Mouse (Mus musculus): ENCODE measurements around the gene Sptbn2. TPM values are rescaled to one million over a fixed set of nuclear protein-coding genes. Genes with fewer than 3 reads are reported as not detected.

Gene Sptbn2
- polyA plus RNA-seq, 1 experiment from 2014 or later, result 0.75 TPM

DNA sequence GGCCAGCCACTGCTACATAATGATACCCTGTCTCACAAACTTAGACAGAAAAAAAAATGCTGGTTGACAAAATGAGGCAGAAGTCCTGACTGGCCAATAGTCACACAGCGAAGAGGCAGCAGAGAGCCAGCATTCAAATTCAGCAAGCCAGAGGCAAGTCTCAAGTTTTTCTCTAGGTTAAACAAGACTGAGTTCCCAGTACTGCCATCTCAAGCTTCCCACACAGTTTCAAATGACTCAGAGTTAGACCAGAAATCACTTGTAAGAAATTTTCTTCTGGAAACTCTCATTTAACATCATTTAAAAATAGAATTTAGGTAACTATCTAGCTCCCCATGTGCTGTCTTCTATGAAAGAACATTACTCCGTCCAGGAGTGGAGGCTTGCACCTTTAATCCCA lies 86.9 kb downstream of the Sptbn2 start:
- 89% methylated on average over 2 of the region's 2 CpGs for WGBS
- Histone ChIP-seq H3K4me1 (replicated peaks; ENCODE audit: control insufficient read depth, insufficient read depth, low read length) (peaks cover 25% of the 10 kb centered on the region; the same call in 1 of the 2 replicates), H3K27ac (ENCODE audit: low read depth, low read length) (no peak overlapping the region), H3K4me2 (no peak overlapping the region), H3K9me3 (ENCODE audit: control insufficient read depth, low read length) (no peaks in the 10 kb centered on the region), H3K4me3 (ENCODE audit: low read depth, low read length) (no peak overlapping the region), H3K27me3 (replicated peaks; ENCODE audit: control insufficient read depth, insufficient read depth, low read length) (no peaks in the 10 kb centered on the region), H3K36me3 (ENCODE audit: control insufficient read depth, insufficient read depth, low read length) (peaks cover 41% of the 10 kb centered on the region), H3K9ac (ENCODE audit: low read depth, low read length) (no peak overlapping the region)
- ATAC-seq (replicated peaks; ENCODE audit: low FRiP score) (no peak), DNase-seq (ENCODE audit: low spot score) (no peak)

DNA sequence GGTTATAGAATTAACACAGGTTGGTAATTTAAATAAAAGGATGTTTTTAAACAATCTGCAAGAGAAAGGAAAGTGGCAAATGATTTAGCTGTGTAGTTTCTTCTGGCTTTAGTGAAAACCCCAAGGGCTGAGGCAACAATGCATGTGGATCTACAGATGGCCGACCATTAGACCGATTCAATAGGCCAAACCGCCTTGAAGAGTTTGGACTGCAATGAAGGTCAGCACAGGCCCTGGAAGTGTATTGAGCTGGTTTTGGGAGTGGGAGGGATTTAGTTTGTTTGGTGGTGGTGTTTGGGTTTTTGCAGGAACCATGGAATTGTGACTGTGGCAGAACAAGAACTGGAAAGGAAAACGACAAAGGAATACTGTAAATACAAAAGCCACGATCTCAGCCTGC lies 88.1 kb downstream of the Sptbn2 start:
- Histone ChIP-seq H3K4me2 (no peak overlapping the region), H3K9ac (ENCODE audit: low read depth, low read length) (no peak overlapping the region), H3K27me3 (replicated peaks; ENCODE audit: control insufficient read depth, insufficient read depth, low read length) (no peaks in the 10 kb centered on the region), H3K27ac (ENCODE audit: low read depth, low read length) (no peak overlapping the region), H3K36me3 (ENCODE audit: control insufficient read depth, insufficient read depth, low read length) (peaks cover 51% of the 10 kb centered on the region), H3K9me3 (ENCODE audit: control insufficient read depth, low read length) (no peaks in the 10 kb centered on the region), H3K4me1 (replicated peaks; ENCODE audit: control insufficient read depth, insufficient read depth, low read length) (peaks cover 25% of the 10 kb centered on the region; the same call in 1 of the 2 replicates), H3K4me3 (ENCODE audit: low read depth, low read length) (no peak overlapping the region)
- no peak for ATAC-seq (replicated peaks; ENCODE audit: low FRiP score)
- no peak for DNase-seq (ENCODE audit: low spot score)
- WGBS, result 89% methylated on average over 5 of the region's 5 CpGs

Other genes with a start within 250 kb of the Sptbn2 start
- gene Syt12, start 233.7 kb upstream of the Sptbn2 start, polyA plus RNA-seq (2014; fragmentation: Nextera tagmentation; extraction: Ambion mirVana), result 0.26 and 0.27 TPM in 2 replicates
- 0.14 TPM in 1 of 2 replicates, not detected in the other for gene 2010003K11Rik, start 212.6 kb upstream of the Sptbn2 start, polyA plus RNA-seq (2014; fragmentation: Nextera tagmentation; extraction: Ambion mirVana)
- 18.6 and 21.0 TPM in 2 replicates for gene Pcx, start 200.7 kb upstream of the Sptbn2 start, polyA plus RNA-seq (2014; fragmentation: Nextera tagmentation; extraction: Ambion mirVana)
- 2.2 and 3.3 TPM in 2 replicates for gene Lrfn4, start 95.5 kb upstream of the Sptbn2 start, polyA plus RNA-seq (2014; fragmentation: Nextera tagmentation; extraction: Ambion mirVana)
- gene Rce1, start 85.5 kb upstream of the Sptbn2 start, polyA plus RNA-seq (2014; fragmentation: Nextera tagmentation; extraction: Ambion mirVana), result 52.5 and 52.9 TPM in 2 replicates
- gene Gm960, start 12.5 kb upstream of the Sptbn2 start, polyA plus RNA-seq (2014; fragmentation: Nextera tagmentation; extraction: Ambion mirVana), result 0.82 and 2.0 TPM in 2 replicates
- gene Rbm4b, start 45.3 kb downstream of the Sptbn2 start, polyA plus RNA-seq (2014; fragmentation: Nextera tagmentation; extraction: Ambion mirVana), result 36.0 and 44.0 TPM in 2 replicates
- 49.9 and 54.0 TPM in 2 replicates for gene Rbm4, start 82.7 kb downstream of the Sptbn2 start, polyA plus RNA-seq (2014; fragmentation: Nextera tagmentation; extraction: Ambion mirVana)
- 19.4 and 30.1 TPM in 2 replicates for gene Gm21992, start 100.4 kb downstream of the Sptbn2 start, polyA plus RNA-seq (2014; fragmentation: Nextera tagmentation; extraction: Ambion mirVana)
- 92.4 and 104 TPM in 2 replicates for gene Rbm14, start 100.5 kb downstream of the Sptbn2 start, polyA plus RNA-seq (2014; fragmentation: Nextera tagmentation; extraction: Ambion mirVana)
- gene Ccs, start 128.2 kb downstream of the Sptbn2 start, polyA plus RNA-seq (2014; fragmentation: Nextera tagmentation; extraction: Ambion mirVana), result 46.2 and 49.8 TPM in 2 replicates
- gene Ccdc87, start 128.2 kb downstream of the Sptbn2 start, polyA plus RNA-seq (2014; fragmentation: Nextera tagmentation; extraction: Ambion mirVana), result 0.05 TPM in 1 of 2 replicates, not detected in the other
- 13.2 and 13.3 TPM in 2 replicates for gene Ctsf, start 144.0 kb downstream of the Sptbn2 start, polyA plus RNA-seq (2014; fragmentation: Nextera tagmentation; extraction: Ambion mirVana)
- gene Actn3, start 166.7 kb downstream of the Sptbn2 start, polyA plus RNA-seq (2014; fragmentation: Nextera tagmentation; extraction: Ambion mirVana), result 1.9 and 2.1 TPM in 2 replicates
- 12.2 and 13.6 TPM in 2 replicates for gene Zdhhc24, start 167.5 kb downstream of the Sptbn2 start, polyA plus RNA-seq (2014; fragmentation: Nextera tagmentation; extraction: Ambion mirVana)
- 1.2 and 2.5 TPM in 2 replicates for gene Bbs1, start 195.5 kb downstream of the Sptbn2 start, polyA plus RNA-seq (2014; fragmentation: Nextera tagmentation; extraction: Ambion mirVana)
- 114 and 131 TPM in 2 replicates for gene Dpp3, start 217.1 kb downstream of the Sptbn2 start, polyA plus RNA-seq (2014; fragmentation: Nextera tagmentation; extraction: Ambion mirVana)
- gene Peli3, start 232.0 kb downstream of the Sptbn2 start, polyA plus RNA-seq (2014; fragmentation: Nextera tagmentation; extraction: Ambion mirVana), result 0.34 and 0.39 TPM in 2 replicates